Mouse (Mus musculus) heart, adult 8-10 months (tissue): ENCODE results near the gene Fads3. TPM values are rescaled to one million over a fixed set of nuclear protein-coding genes. Genes with fewer than 3 reads are reported as not detected.

Experiments used
- DNase-seq: peaks from one replicate; pipeline ENCODE4 v3.0.0; 2022; ENCODE audit warnings: low spot score
- total RNA-seq, 4 experiments: library from RNA; stranded (reverse); gene quantifications; 2 replicates each; pipeline ENCODE4 v1.2.4; 2022

Gene Fads3
- 10 to 100 TPM; 34.9 to 43.8 (median 37.4) TPM for total RNA-seq

DNA sequence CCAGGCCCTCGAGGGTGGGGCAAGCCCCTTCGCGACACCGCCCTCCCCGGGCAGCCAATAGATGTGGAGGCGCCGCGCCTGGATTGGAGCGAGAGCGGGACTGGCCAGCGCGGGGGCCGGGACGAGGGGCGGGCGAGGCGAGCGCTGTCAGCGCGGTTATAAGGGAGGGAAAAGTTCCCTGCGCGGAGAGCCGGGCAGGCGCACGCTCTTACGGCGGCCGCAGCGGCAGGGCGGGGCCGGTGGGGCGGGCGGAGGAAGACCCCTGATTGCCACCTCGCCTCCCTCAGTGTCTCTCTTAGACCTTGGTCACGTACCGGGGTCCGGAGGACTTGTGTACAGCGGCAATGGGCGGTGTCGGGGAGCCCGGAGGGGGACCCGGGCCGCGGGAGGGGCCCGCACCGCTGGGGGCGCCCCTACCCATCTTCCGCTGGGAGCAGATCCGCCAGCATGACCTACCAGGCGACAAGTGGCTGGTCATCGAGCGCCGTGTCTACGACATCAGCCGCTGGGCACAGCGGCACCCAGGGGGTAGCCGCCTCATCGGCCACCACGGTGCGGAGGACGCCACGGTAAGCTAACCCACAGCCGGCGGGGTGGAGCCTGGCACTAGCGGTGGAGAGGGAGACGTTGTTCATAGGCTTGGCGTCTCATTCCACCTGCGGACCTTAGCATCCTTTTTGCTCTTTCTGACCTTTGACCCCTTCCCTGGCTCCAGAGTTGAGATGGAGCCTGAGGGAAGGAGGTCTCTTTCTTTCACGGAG lies at the start of gene Fads3:
TSS of gene Fads3 (plus strand) at position 182 of the 761 bp plus-strand sequence.
- peak; percentile 77 for DNase-seq

DNA sequence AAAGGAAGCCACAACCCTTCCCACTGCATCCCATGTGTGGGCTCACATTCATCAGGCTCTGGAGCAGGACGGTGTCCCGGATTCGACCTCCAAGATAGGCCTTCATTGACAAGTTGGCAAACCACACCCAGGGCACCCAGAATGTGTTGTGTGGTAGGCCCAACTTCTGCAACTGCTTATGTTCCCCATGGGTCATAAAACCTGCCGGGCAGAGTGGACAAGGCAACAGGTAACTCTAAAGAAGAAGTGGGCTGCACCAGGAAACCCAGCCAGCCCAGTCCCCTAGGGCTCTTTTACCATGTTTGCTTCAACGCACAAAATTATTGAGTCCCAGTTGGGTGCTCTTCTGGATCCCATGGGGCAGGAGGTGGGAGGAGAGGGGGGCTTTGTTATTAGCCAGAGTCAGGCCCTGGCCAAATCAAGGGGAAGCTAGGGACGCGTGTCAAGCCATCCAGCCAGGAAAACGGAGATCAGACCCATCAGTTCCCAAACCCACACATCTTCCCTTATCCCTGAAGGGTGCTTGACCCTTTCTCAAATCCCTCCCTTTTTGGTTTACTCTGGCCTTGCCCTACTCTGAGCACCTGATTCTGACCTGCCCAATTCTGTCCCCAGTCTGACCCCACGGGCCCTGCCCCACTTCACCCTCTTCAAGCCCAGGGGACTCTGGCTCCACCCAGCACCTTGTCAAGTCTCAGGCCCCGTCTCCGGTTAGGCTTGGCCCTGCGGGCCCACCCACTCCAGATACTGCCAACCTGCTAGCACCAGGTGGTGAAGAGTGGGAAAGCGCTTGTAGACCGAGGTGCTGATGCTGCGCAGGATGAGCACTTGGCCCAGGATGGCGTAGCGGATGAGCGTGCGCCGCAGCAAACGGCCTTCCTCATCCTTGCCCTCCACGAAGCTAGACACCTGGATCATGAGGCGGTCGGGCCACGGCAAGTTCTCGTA lies 49.1 kb upstream of the Fads3 start:
- DNase-seq = no peak

DNA sequence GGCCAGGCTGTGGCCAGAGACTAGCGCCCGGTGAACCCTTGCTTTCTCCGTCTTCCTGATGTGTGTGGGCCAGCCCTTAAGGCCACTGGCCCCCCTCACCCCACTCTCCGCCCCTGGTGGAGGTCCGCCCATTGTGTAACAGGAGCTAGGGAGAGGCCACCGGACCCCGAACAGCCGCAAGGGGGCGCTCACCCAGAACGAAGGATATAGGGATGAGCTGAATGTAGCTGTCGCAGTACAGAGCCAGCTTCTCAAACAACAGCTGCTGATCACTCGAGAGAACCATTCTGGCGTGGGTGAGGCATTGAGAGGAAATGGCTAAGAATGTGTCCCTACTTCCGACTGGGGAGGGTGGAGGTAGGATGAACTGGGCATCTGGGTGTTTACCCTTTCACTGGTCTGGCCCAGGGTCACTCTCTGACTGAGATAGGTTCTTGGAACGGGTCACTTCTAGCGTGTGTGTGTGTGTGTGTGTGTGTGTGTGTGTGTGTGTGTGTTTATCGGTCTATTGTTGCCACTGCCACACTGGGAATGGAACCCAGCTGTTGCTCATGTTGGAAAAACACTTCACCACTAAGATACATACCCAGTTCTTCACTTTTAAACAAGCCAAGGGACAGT lies 48.2 kb upstream of the Fads3 start:
- DNase-seq = peak; percentile 88

DNA sequence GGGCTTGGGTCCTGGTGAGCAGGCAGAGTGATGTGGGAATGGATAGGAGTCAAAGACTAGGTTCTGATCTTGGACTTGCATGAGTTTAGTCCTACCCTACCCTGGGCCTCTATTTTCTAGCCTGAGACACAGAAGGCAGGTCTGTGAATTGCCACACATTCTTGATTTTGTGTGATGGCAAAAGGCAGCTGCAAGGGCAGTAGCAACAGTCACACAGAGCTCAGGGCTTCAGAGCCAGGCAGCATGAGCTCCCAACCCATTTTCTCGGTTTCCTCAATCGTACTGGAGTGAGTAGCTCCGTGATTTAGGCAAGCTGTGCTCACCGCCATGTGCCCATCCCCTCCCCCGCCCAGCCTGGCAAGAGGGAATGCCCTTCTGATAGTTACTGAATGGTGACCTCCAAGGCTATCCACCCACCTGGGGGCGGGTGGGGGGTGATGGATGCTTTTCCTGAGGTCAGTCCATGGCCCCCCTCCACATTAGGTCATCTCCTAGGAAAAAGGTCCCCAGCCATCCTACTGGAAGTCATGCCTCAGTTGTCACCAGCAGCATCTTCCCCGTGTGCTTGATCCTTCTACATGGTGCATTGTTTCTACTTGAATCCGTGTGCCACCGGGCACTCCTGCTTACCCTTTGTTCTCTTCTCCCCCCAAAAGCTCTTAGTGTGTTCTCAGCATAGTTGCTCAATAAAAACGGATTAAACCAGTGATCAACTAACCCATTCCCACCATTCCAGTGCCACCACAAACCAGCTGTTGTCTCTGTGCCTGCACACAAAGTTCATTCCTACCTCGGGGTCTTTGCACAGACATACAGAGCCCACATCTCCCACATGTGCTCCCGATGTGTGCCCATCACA lies 43.9 kb upstream of the Fads3 start:
- no peak for DNase-seq

DNA sequence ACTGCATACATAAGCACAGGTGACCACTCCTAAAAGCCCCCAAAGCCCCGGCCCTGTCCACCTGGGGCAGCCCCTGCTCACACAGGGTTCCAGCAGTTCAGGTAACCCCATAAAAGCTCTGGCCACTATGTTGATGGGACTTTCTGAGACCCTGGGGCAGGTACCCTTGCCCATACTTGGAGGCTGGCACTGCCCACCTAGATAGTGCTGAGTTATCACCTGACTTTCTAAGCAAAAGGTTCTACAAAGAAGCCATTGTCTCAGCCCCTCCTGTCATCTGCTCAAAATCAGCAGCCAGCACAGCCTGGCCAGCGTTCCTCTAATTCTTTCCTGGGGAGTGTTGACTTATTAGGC lies 43.3 kb upstream of the Fads3 start:
- DNase-seq = no peak

DNA sequence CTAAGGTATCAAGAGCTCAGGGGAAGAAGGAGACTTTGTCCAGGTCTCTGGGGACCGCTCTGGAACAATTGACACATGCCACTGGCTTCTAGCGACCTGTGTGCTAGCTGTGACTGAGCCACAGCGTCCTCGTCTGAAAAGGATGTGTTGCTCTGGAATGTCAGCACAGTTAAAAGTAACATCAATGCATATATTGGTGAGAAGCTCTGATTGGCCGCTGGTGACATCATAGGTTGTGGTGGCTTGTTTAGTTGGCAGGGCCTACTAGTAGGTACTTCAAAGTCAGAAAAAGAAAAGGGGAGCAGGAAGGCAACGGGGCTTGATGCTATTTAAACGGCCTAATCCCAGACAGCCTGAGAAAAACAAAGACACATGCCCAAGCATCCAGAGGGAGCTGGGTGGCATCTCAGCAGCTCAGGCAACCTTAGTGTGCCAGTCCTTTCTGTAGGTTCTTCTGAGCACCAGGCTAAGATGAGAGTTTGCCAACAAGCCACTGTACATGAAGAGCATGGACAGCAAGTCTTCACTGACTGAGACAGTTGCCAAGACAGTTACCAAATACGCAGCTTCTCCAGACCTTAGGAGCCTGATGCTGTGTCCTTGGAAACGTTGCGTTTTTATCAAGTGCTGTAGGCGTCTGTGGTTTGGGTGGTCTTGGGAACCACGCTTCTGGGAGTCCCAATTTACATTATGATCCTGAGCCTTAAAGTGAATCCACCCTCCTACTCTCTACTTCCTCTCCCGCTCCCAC lies 42.5 kb upstream of the Fads3 start:
- no peak for DNase-seq

DNA sequence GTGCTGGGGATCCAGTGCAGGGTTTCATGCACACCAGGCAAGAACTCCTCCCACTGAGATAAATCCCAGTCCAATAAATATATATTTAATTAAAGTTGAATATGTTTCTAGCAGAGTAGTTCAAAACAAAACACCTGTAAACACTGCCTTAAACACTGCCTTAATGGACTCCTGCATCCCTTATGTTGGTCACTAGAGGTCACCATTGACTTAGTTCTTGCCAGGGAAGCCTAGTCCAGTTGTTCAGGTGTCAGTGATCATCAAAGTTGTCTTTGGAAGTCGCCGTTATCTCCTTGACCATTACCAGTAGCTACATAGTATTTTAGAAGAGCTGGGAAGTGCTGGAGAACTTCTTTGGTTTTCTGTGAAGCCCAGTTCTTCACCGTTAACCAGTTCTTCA lies 41.0 kb upstream of the Fads3 start:
- no peak for DNase-seq

DNA sequence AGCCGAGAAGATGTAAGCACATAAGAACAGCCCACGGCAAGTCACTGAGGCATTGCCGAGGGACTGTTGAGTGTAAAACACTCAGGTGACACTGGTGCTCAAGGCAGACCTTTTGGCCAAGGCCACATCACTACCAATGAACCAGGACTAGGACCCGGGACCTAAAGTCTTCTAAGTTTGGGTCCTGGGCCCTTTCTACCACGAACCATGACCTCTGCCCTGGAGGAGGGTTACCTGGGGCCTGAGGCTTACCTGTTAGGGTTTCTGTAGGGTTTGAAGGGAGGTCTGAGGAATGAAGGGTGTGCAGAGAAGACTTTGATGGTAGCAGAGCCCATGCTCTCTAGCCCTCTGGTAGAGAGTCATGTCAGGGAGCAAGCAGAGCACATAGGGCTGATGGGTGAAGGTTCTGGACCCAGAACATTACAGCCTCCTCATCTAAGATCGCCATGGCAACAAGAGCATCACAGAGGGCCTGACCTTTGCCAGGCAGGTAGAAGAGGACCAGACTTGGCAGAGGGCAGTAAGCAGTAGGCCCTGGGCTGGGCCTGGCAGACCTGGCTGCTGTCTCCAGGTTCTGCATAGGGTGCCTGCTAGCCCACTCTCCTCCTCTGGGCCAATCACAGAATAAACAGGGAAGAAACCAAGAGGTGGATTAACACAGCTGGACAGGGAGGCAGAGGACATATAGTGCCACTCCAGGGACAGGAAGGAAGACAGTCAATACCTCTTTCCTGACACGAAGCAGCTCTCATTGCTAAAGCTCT lies 40.0 kb upstream of the Fads3 start, which contains the start of the genes Best1 and Rab3il1:
TSS of gene Best1 (minus strand) at position 428 of the 764 bp plus-strand sequence.
TSS of gene Rab3il1 (plus strand) at position 464 of the 764 bp plus-strand sequence.
- DNase-seq = no peak

DNA sequence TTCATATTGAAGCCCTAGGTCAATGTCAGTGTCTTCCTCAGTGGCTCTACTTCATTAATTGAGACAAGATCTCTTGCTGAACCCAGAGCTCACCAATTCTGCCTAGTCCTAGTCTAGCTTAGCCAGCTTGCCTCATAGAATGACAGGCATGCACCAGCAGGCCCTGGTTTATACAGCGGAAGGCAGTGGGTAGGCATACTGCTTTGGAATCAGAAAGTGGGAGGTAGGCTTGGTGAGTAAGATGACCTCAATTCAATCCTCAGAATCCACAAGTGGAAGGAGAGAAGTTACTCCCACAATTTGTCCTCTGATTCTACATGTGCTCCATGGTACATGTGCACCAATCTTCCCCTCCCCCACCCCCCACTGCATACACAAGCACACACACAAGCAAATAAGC lies 37.7 kb upstream of the Fads3 start:
- DNase-seq = no peak

DNA sequence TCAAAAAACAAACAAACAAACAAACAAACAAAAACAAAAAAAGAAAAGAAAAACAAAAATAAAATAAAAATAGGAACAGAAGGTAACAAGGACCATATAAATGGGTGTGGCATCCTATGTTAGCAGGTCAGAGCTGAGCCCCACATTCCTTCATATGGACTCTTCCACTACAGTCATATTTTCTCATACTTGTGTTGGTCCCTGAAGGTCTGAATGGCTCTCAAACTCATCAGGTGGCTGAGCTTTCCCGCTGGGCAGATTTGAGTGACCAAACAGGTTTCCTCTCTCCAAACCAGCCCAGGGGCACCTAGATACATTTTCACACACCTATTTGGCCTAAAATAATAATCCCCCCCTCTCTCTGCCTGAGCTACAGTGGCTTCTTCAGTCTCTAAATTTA lies 30.0 kb upstream of the Fads3 start:
- no peak for DNase-seq

DNA sequence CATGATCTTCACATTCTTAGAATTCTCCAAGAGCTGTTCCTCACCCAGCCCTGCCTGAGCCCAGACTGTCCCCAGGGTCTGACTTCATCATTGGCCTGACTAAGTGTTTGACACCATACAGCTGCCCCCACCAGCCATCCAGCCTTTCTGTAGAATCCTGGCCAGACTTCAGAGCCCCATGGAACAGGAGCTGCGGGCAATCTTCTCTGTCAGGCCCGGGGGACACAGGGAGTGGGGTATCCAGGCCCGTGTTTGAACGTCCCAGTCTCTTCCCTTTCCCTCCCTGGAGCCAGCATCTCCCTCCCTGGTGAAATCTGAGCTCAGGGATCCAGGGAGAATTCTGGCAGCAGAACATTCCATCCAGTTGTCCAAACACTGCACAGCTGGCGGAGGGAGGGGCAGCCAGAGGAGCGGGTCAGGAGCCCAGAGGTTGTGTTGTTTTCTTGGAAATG lies 28.5 kb upstream of the Fads3 start:
- DNase-seq = peak; percentile 80

DNA sequence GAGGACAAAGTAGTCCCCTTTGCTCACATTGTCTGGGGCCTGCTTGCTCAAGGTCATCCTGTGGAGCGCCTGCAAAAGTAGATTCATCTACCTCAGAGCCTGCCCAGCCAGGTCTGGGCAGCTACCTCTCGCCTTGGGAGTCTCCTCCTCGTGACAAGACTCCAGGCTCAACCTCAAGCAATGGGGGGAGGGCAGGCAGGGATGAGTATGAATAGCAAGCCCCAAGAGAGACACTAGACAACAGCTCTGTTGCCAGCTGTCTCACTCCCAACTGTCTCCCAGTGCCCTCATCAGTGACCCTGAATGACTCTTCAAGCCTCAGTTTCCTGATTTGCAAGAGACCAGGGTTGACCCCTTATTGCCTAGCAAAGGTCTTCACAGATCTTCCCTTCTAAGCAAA lies 28.0 kb upstream of the Fads3 start:
- DNase-seq = no peak

DNA sequence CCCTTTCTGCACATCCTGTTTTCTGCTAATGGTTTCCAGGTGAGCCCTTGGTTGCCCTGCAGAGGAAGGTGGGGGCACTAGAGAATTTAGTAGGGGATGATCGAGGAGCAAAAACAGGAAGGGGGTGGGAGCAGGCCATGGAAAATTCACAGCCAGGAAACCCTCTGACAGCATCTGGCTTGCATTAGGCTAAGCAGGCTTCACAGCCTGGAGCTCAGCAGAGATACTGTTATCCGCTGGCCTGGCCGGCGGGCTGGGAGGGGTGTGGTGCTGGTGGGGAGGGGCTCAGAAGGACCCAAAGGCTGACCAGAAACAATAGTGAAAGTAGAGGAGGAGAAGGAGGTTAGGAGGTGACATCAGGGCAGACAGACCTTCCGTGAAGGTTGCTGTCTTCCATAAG lies 27.5 kb upstream of the Fads3 start:
- DNase-seq = peak; percentile 62

DNA sequence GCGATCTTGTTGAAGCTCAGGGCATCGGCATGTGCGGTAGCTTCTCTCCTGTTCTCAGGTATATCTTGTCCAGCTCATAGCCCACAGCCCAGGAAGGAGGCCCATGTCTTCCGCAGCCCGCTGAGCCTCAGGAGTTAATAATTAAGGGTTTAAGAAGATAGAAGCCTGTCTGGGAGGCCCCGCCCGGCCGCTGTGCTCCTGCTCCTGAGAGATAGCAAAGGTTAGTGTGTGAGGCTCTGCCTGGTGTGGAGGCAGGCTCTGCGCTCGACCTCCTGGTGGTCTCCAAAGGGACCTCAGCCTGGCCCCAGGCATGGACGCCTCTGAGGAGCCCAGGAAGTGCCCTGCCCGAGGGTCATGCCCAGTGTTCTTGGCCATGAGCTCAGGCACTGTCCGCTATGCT lies 26.5 kb upstream of the Fads3 start:
- no peak for DNase-seq

DNA sequence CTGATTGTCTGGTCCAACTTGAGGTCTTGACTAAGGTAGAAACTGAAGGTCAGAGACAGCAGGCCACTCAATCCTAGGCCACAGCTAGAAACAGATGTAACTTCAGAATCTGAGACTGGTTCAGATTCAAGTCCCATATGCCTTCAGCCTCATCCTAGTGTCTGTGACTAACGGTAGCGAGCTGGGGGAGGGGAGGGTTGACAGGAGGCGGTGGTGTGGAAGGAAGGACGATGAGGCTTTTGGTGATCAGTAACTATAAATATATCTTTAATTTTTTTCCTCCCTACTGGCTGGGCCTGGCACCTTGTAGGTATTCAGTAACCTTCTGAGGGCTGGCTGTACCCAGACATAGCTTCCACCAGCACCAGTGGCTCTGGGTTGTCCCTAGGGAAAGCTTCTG lies 25.9 kb upstream of the Fads3 start:
- DNase-seq = no peak

DNA sequence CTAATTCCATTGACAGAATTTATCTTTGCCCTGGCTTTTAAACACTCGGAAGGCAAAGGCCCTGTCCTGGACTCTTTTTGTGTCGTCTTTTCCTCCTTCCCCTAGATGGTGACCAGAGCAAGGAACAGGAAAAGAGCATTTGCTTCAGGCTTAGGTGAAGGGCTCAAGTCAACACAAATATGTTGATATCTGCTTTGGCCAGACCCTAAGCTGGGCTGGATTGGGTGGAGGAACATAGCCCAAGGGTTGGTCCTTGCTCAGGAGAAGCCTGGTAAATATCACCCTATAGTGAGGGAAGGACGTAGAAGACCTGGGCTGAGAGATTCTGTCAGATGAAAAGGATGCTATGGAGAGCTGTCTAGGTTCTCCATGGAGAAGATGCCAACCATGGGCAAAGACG lies 25.2 kb upstream of the Fads3 start:
- no peak for DNase-seq

DNA sequence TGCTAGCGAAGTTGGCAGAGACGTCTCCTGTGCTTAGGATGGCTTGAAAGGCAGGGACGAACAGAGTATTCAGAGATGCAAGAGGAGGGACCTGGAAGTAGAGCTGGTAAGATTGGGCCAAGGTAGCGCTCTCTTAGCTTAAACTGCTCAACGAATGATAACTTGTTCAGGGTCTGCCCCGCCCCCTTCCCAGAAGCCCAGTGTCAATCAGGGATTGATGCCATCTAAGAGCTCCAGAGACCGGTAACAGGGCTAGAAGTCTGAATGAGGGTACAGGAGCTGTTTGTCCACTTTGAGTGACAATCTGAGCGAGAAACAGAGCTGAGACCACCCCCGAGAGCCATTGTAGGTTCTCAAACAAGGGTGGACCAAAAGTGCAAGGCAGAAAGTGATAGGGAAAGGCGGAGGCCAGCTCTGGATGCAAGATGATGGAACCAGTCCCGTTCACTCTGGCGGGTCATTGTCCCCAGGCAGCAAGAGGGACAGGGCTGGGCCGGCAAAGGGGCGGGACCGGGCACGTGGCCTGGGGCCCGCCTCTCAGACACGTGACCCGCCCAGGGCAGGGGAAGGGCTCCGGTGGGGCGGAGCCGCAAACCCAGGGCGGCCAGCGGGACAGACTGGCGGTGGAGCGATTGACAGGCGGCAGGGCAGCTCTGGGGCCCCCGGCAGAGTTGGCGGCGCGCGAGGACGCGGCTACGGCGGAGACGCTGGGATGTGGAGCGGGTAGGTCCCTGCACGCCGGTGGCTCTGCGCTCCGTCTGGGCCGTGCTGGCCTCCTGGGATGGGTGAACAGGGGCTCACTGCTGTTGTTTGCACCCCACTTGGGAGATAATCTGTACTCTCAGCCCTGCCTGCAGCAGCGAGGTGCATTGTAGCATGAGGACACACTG lies 23.5 kb upstream of the Fads3 start:
- peak; percentile 91 for DNase-seq

DNA sequence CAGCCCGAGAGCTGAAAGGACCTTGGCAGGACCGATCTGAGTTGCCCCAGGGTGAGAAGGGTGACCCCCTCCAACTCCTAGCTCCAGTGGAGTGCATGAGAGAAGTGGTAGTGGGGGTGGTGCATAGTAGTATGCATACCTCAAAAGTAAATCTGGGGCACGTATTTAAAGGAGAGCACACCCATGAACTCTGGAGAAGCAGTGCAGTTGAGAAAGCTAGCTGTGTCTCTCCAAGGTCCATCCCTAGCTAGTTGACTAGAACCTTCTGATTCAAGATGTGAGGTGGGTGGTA lies 22.9 kb upstream of the Fads3 start:
- DNase-seq = no peak

DNA sequence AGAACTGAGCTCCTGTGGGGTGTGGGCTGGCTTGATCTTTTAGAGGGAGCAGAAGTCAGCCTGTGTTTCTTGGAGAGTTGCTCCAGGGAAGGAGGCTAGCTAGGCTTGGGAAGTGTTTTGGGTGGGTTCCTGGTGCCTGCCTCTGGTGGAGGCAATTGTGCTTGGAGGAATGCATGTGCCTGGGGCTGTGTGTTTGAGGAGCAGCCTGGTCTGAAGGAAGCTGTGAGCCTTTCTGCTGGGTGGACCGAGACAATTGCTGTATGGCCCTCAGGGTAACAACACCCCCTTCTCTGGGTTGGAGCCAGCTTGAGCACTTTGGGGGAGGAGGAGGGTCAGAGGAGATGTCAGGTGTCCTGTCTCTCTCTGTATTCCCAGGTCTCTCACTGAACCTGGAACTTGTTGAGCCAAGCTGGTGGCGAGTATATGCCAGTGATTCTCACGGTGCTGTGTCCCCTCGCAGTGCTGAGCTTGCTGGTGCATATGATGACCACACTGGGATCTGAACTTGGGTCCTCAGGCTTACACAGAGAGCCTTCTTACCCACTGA lies 22.1 kb upstream of the Fads3 start:
- DNase-seq = no peak
